Mouse (Mus musculus): ENCODE data around the gene Schip1. TPM values are rescaled to one million over a fixed set of nuclear protein-coding genes. Genes with fewer than 3 reads are reported as not detected.

The Schip1 gene
- total RNA-seq, 2 experiments from 2014 or later = 143 to 167 TPM

GRCm38 (mm10) chr3:68674721-68675120 is 610.1 kb downstream of the Schip1 start:
- DNase-seq = no peak

- DNase-seq = no peak
Observed at GRCm38 (mm10) chr3:68675216-68675835, 610.7 kb downstream of the Schip1 start.

Other genes with a start within 250 kb of the Schip1 start
- gene Iqcj, start 172.6 kb upstream of the Schip1 start, total RNA-seq (2021) = not detected
- gene Iqschfp, start 172.6 kb upstream of the Schip1 start, total RNA-seq (2021) = not detected

All from heart, adult 18-20 months (tissue).